Mouse (Mus musculus): ENCODE measurements around the gene Pigu. TPM values are rescaled to one million over a fixed set of nuclear protein-coding genes. Genes with fewer than 3 reads are reported as not detected.

Pigu gene
- 63.6 and 70.8 TPM in 2 replicates for polyA plus RNA-seq (2014; fragmentation: Nextera tagmentation; extraction: Ambion mirVana)

DNA sequence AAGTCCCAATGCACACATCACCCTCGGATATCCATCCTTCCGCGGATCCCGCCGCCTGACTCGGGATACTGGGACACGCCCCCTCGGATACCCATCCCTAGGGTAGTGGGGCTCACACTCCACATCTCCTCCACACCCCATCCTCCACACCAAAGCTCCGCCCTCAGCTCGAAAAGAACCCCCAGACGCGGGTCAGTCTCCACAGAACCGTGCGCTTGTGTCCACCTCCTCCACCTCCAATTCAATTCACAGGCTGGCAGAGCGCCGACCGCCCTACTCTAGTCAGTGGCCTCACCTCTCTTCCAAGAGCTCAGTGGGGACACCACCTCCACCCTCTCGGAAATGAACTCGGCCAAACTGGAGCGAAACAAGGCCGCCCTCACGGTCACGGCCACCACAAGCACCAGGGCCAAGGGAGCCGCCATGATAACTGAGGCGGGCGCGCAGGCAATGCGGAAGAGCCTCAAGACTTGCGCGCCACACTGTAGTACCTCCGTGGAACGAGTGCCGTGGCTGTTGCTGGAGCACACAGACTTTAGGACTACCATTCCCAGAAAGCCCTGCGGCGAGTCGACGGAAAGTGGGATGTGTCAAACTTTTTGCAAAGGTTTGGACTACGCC is at the start of gene Pigu:
Gene Pigu, minus strand, starts transcription at position 460 of the 621 bp plus-strand sequence.
- Histone ChIP-seq H3K4me2 (ENCODE audit: low read length) (peak within 1 kb of the TSS; percentile 78), H3K9me3 (replicated peaks; ENCODE audit: control insufficient read depth, low read length) (no peaks in the 10 kb centered on the region), H3K4me3 (ENCODE audit: low read depth, low read length) (peak within 1 kb of the TSS; percentile 89), H3K36me3 (ENCODE audit: control insufficient read depth, insufficient read depth, low read length) (no peaks in the 10 kb centered on the region), H3K27ac (ENCODE audit: low read depth, low read length) (peak within 1 kb of the TSS; percentile 72), H3K4me1 (ENCODE audit: control insufficient read depth, insufficient read depth, low read length) (peaks cover 7% of the 10 kb centered on the region; the same call in 1 of the 2 replicates), H3K27me3 (replicated peaks; ENCODE audit: control insufficient read depth, insufficient read depth, low read length) (no peaks in the 10 kb centered on the region), H3K9ac (ENCODE audit: low read length) (peak within 1 kb of the TSS; percentile 87)
- WGBS: under 1% methylated on average over 38 of the region's 38 CpGs
- ATAC-seq (peak; percentile 100), DNase-seq (ENCODE audit: low spot score) (peak; percentile 98)

DNA sequence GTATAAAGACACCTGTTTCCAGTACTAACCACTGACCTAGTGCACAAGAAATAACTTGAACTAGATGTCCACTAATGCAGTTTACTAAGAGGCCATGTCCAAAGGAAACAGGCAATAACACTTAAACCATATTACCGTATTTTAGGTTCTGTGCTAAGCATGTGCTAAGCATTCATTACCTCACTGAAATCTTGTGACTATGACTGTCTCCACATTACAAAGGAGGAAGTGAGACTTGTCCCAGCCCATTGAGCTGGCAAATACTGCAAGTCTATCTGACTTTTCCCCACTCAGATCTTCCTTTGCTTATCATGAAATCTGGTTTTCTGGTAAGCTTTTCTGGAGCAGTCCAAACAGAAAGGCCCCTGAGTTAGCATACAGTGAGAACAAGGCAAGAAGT is 47.4 kb upstream of the Pigu start:
- no peak overlapping the region for H3K4me2 ChIP-seq (ENCODE audit: low read length)
- 95% methylated on average over 1 of the region's 1 CpGs for WGBS
- DNase-seq (ENCODE audit: low spot score): no peak
- no peaks in the 10 kb centered on the region for H3K27me3 ChIP-seq (replicated peaks; ENCODE audit: control insufficient read depth, insufficient read depth, low read length)
- no peak overlapping the region for H3K9ac ChIP-seq (ENCODE audit: low read length)
- H3K4me1 ChIP-seq (ENCODE audit: control insufficient read depth, insufficient read depth, low read length): no peaks in the 10 kb centered on the region
- H3K9me3 ChIP-seq (replicated peaks; ENCODE audit: control insufficient read depth, low read length): no peaks in the 10 kb centered on the region
- no peak overlapping the region for H3K4me3 ChIP-seq (ENCODE audit: low read depth, low read length)
- H3K27ac ChIP-seq (ENCODE audit: low read depth, low read length): no peak overlapping the region
- H3K36me3 ChIP-seq (ENCODE audit: control insufficient read depth, insufficient read depth, low read length): peaks cover 60% of the 10 kb centered on the region
- no peak for ATAC-seq

DNA sequence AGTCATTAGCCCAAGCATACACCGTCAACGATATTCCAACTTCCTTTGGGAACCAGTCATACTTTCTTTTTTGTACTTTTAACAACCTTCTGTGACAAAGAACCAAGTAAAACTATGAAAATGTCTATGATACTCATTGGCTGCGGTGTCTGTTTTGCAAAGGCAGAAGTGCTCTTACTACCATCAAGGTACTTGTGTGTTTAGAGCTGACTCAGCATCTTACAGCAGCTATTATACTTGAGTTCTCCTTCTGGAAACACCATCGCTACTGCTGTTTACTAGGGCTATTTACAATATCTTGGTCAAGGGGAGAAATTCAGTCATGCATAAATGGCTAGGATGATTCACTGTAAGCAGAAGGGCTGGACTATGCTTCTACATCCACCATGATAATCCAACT is 44.7 kb upstream of the Pigu start:
- Histone ChIP-seq H3K36me3 (ENCODE audit: control insufficient read depth, insufficient read depth, low read length) (peaks cover 55% of the 10 kb centered on the region), H3K4me2 (ENCODE audit: low read length) (no peak overlapping the region), H3K4me3 (ENCODE audit: low read depth, low read length) (no peak overlapping the region), H3K27me3 (replicated peaks; ENCODE audit: control insufficient read depth, insufficient read depth, low read length) (no peaks in the 10 kb centered on the region), H3K27ac (ENCODE audit: low read depth, low read length) (no peak overlapping the region), H3K4me1 (ENCODE audit: control insufficient read depth, insufficient read depth, low read length) (no peaks in the 10 kb centered on the region), H3K9me3 (replicated peaks; ENCODE audit: control insufficient read depth, low read length) (no peaks in the 10 kb centered on the region), H3K9ac (ENCODE audit: low read length) (no peak overlapping the region)
- 98% methylated on average over 4 of the region's 4 CpGs for WGBS
- no peak for DNase-seq (ENCODE audit: low spot score)
- ATAC-seq: no peak

DNA sequence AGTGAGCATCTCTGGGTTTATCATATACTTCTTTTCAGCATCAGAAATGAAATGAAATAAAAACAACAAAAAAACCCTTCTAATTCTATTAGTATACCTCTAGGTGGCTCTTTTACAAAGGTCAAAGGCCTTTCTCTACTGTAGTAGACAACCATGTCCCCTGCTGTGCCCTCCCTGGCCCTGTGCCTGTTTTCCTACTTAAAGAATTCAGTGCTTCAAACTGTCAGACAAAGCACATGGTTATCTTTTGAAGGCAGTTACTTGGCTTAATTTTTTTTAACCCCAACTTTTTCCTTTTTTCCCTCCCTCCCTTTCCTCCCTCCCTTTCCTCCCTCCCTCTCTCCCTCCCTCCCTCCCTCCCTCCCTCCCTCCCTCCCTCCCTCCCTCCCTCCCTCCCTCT is 43.0 kb upstream of the Pigu start:
- no peak overlapping the region for H3K27ac ChIP-seq (ENCODE audit: low read depth, low read length)
- no peaks in the 10 kb centered on the region for H3K9me3 ChIP-seq (replicated peaks; ENCODE audit: control insufficient read depth, low read length)
- no peak overlapping the region for H3K4me2 ChIP-seq (ENCODE audit: low read length)
- no peak overlapping the region for H3K4me3 ChIP-seq (ENCODE audit: low read depth, low read length)
- ATAC-seq: no peak
- no peaks in the 10 kb centered on the region for H3K27me3 ChIP-seq (replicated peaks; ENCODE audit: control insufficient read depth, insufficient read depth, low read length)
- peaks cover 50% of the 10 kb centered on the region for H3K36me3 ChIP-seq (ENCODE audit: control insufficient read depth, insufficient read depth, low read length)
- no peaks in the 10 kb centered on the region for H3K4me1 ChIP-seq (ENCODE audit: control insufficient read depth, insufficient read depth, low read length)
- DNase-seq (ENCODE audit: low spot score): no peak
- no peak overlapping the region for H3K9ac ChIP-seq (ENCODE audit: low read length)

DNA sequence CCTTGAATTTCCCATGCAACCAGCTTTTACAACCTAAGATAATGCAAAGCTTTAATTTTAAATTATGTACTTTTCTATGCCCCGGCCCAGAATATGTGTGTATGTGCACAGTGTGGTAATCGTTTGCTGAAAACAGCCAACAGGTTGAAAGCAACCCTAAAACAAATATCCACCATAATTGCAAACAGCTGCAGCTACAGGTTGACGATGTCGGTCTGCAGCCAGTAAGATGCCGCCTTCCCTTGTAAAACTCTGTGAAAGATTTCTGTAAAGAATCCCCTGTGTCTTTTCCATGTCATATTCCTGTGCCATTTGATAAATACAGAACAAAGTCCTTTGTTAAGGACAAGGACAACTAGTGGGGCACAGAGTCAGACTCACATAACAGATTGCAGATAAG is 37.4 kb upstream of the Pigu start:
- DNase-seq (ENCODE audit: low spot score): no peak
- ATAC-seq: no peak
- Histone ChIP-seq H3K4me2 (ENCODE audit: low read length) (no peak overlapping the region), H3K27me3 (replicated peaks; ENCODE audit: control insufficient read depth, insufficient read depth, low read length) (no peaks in the 10 kb centered on the region), H3K4me1 (ENCODE audit: control insufficient read depth, insufficient read depth, low read length) (no peaks in the 10 kb centered on the region), H3K9me3 (replicated peaks; ENCODE audit: control insufficient read depth, low read length) (no peaks in the 10 kb centered on the region), H3K4me3 (ENCODE audit: low read depth, low read length) (no peak overlapping the region), H3K27ac (ENCODE audit: low read depth, low read length) (no peak overlapping the region), H3K36me3 (ENCODE audit: control insufficient read depth, insufficient read depth, low read length) (peaks cover 48% of the 10 kb centered on the region), H3K9ac (ENCODE audit: low read length) (no peak overlapping the region)
- WGBS: 92% methylated on average over 5 of the region's 5 CpGs

DNA sequence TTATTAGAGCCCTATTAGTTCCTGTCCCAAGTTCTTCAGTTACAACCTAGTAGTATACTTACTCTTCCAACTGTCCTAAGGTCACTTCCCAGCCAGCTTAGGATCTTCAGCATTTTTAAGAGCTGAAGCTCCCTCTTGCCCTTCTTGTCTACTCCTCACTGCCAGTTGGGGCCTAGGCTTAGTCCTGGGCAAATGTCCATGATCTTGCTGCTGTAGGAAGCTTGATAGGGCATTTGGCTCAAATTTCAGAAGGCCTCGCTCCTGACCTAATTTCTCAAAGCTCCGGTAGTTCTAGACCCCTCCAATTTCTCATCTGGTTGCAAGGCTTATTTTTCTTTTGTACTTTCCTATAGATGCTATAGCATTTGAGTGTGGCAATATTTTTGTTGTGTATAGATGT is 31.3 kb upstream of the Pigu start:
- no peaks in the 10 kb centered on the region for H3K9me3 ChIP-seq (replicated peaks; ENCODE audit: control insufficient read depth, low read length)
- 94% methylated on average over 2 of the region's 2 CpGs for WGBS
- no peak for ATAC-seq
- no peak for DNase-seq (ENCODE audit: low spot score)
- H3K4me2 ChIP-seq (ENCODE audit: low read length): no peak overlapping the region
- peaks cover 58% of the 10 kb centered on the region for H3K36me3 ChIP-seq (ENCODE audit: control insufficient read depth, insufficient read depth, low read length)
- H3K9ac ChIP-seq (ENCODE audit: low read length): no peak overlapping the region
- no peak overlapping the region for H3K27ac ChIP-seq (ENCODE audit: low read depth, low read length)
- H3K27me3 ChIP-seq (replicated peaks; ENCODE audit: control insufficient read depth, insufficient read depth, low read length): no peaks in the 10 kb centered on the region
- peaks cover 14% of the 10 kb centered on the region for H3K4me1 ChIP-seq (ENCODE audit: control insufficient read depth, insufficient read depth, low read length)
- no peak overlapping the region for H3K4me3 ChIP-seq (ENCODE audit: low read depth, low read length)

DNA sequence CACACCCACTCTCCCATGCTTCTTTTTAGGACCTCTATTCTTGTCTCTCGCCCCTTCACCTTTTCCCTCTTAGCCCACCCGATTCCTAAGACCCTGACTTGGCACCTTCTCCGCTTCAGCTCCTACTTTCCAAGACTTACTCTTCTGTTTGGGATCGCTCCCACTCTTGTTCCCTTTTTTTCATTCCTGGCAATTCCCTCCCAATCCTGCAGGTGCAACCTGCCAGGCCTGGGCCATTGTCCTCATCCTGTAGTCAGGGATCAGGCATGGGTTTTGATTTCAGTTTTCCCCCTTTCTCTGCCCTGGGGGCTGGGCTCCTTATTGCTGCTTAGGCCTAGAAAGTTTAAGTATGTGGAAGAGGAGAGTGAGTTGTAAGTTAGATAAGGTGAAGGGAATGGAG is 29.8 kb upstream of the Pigu start:
- no peaks in the 10 kb centered on the region for H3K9me3 ChIP-seq (replicated peaks; ENCODE audit: control insufficient read depth, low read length)
- 0 out of 2 replicates have a peak overlapping the region, but pooled peaks have one; percentile 43 for H3K9ac ChIP-seq (ENCODE audit: low read length)
- peaks cover 24% of the 10 kb centered on the region for H3K4me1 ChIP-seq (ENCODE audit: control insufficient read depth, insufficient read depth, low read length)
- peaks cover 56% of the 10 kb centered on the region for H3K36me3 ChIP-seq (ENCODE audit: control insufficient read depth, insufficient read depth, low read length)
- H3K27ac ChIP-seq (ENCODE audit: low read depth, low read length): no peak overlapping the region
- H3K4me3 ChIP-seq (ENCODE audit: low read depth, low read length): no peak overlapping the region
- H3K27me3 ChIP-seq (replicated peaks; ENCODE audit: control insufficient read depth, insufficient read depth, low read length): no peaks in the 10 kb centered on the region
- H3K4me2 ChIP-seq (ENCODE audit: low read length): no peak overlapping the region
- WGBS: 51% methylated on average over 4 of the region's 4 CpGs
- ATAC-seq: no peak
- no peak for DNase-seq (ENCODE audit: low spot score)

DNA sequence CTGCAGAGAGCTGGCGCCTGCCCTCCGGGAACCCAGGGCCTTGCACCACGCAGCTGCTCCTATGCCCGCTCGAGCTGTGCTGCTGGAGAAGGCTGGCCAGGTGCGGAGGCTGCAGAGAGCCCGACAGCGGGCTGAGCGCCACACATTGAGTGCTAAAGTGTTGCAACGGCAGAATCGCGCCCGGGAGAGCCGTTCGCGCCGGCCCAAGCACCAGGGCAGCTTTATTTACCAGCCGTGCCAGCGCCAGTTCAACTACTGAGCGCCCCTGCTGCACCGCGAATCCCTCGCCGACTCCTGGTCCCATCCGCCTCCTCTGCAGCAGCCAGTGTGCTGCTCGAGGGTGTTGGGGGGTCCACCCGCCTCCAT is 29.3 kb upstream of the Pigu start:
- ATAC-seq (no peak), DNase-seq (ENCODE audit: low spot score) (peak; percentile 18)
- Histone ChIP-seq H3K36me3 (ENCODE audit: control insufficient read depth, insufficient read depth, low read length) (peaks cover 56% of the 10 kb centered on the region), H3K27ac (ENCODE audit: low read depth, low read length) (no peak overlapping the region), H3K9ac (ENCODE audit: low read length) (peak overlapping the region; percentile 43; the same call in 1 of the 2 replicates), H3K4me2 (ENCODE audit: low read length) (peak overlapping the region; percentile 18; the same call in 1 of the 2 replicates), H3K4me1 (ENCODE audit: control insufficient read depth, insufficient read depth, low read length) (peaks cover 24% of the 10 kb centered on the region), H3K27me3 (replicated peaks; ENCODE audit: control insufficient read depth, insufficient read depth, low read length) (no peaks in the 10 kb centered on the region), H3K9me3 (replicated peaks; ENCODE audit: control insufficient read depth, low read length) (no peaks in the 10 kb centered on the region), H3K4me3 (ENCODE audit: low read depth, low read length) (no peak overlapping the region)
- WGBS: 14% methylated on average over 27 of the region's 27 CpGs

DNA sequence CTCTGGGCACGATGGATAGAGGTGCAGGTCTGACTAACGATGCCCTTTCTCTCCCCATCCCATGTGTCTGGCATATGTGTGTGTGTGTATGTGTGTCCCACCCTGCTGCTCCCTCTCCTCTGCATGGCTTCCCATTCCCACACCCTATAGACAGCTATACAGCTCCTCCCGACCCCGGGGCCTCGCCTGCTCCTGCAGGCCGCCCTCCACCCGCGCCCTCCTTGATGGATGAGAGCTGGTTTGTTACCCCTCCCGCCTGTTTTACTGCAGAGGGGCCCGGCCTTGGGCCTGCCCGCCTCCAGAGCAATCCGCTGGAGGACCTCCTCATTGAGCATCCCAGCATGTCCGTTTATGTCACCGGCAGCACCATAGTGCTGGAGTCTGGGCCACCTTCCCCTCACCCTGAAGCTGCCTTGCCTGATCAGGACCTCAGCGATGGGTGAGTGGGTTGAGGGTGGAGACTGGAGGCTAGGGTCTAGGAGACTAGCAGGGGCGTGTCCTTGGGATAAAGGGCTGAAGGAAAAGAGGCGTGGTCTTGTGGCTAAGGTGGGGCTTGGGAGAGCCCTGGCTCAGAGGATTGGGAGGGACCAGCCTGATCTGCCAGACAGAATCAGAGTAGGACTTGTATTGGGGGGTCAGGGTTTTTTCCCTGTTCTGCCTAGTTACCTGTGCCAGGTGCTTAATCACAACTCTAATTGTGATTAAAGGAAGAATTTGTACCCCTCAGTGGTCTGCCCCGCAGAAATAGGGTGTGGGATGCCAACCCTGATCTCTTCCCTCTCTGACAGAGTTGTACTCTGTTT is 28.7 kb upstream of the Pigu start:
- H3K36me3 ChIP-seq (ENCODE audit: control insufficient read depth, insufficient read depth, low read length): peaks cover 51% of the 10 kb centered on the region
- no peak overlapping the region for H3K4me3 ChIP-seq (ENCODE audit: low read depth, low read length)
- peak; percentile 45 for DNase-seq (ENCODE audit: low spot score)
- ATAC-seq: no peak
- H3K4me1 ChIP-seq (ENCODE audit: control insufficient read depth, insufficient read depth, low read length): peaks cover 24% of the 10 kb centered on the region
- H3K4me2 ChIP-seq (ENCODE audit: low read length): peak overlapping the region; percentile 18
- H3K27ac ChIP-seq (ENCODE audit: low read depth, low read length): no peak overlapping the region
- no peaks in the 10 kb centered on the region for H3K9me3 ChIP-seq (replicated peaks; ENCODE audit: control insufficient read depth, low read length)
- WGBS: 43% methylated on average over 18 of the region's 18 CpGs
- H3K9ac ChIP-seq (ENCODE audit: low read length): peak overlapping the region; percentile 43; the same call in 1 of the 2 replicates
- H3K27me3 ChIP-seq (replicated peaks; ENCODE audit: control insufficient read depth, insufficient read depth, low read length): no peaks in the 10 kb centered on the region

Measured in forebrain, embryonic 14.5 days (tissue).